Mouse (Mus musculus): ENCODE measurements around the gene Agbl5. TPM values are rescaled to one million over a fixed set of nuclear protein-coding genes. Genes with fewer than 3 reads are reported as not detected.

Gene Agbl5
- polyA plus RNA-seq, 1 experiment, result 36.7 TPM

- peaks cover 75% of the 10 kb centered on the region for H3K4me1 ChIP-seq
- no peak for TF ChIP-seq FLI1 (IDR thresholded peaks at IDR 0.05; ENCODE audit: low read length)
- no peak for TF ChIP-seq GATA1 (IDR thresholded peaks at IDR 0.05; ENCODE audit: borderline replicate concordance, low read length)
- no peak overlapping the region for H3K4me3 ChIP-seq (replicated peaks)
- no peaks in the 10 kb centered on the region for H3K27me3 ChIP-seq (replicated peaks)
- H3K9me3 ChIP-seq, result no peaks in the 10 kb centered on the region
- peaks cover 71% of the 10 kb centered on the region for H3K36me3 ChIP-seq (replicated peaks; ENCODE audit: low read length)
Observed at GRCm38 (mm10) chr5:30925217-30925616, 36.7 kb downstream of the Agbl5 start.

- TF ChIP-seq GATA1 (IDR thresholded peaks at IDR 0.05; ENCODE audit: borderline replicate concordance, low read length) (no peak), FLI1 (IDR thresholded peaks at IDR 0.05; ENCODE audit: low read length) (no peak)
- no peaks in the 10 kb centered on the region for H3K9me3 ChIP-seq
- H3K27me3 ChIP-seq (replicated peaks), result no peaks in the 10 kb centered on the region
Observed at GRCm38 (mm10) chr5:30926073-30926472, 37.6 kb downstream of the Agbl5 start.

GRCm38 (mm10) chr5:30927945-30928529 lies 39.5 kb downstream of the Agbl5 start:
- TF ChIP-seq GATA1 (IDR thresholded peaks at IDR 0.05; ENCODE audit: borderline replicate concordance, low read length) (no peak), FLI1 (IDR thresholded peaks at IDR 0.05; ENCODE audit: low read length) (no peak)
- Histone ChIP-seq H3K36me3 (replicated peaks; ENCODE audit: low read length) (peaks cover 72% of the 10 kb centered on the region), H3K9me3 (no peaks in the 10 kb centered on the region), H3K4me1 (peaks cover 56% of the 10 kb centered on the region), H3K4me3 (replicated peaks) (no peak overlapping the region), H3K27me3 (replicated peaks) (no peaks in the 10 kb centered on the region)

More at GRCm38 (mm10) chr5:30926073-30926472, 37.6 kb downstream of the Agbl5 start:
- H3K36me3 ChIP-seq (replicated peaks; ENCODE audit: low read length), result peaks cover 71% of the 10 kb centered on the region
- no peak overlapping the region for H3K4me3 ChIP-seq (replicated peaks)
- H3K4me1 ChIP-seq, result peaks cover 74% of the 10 kb centered on the region

DNA sequence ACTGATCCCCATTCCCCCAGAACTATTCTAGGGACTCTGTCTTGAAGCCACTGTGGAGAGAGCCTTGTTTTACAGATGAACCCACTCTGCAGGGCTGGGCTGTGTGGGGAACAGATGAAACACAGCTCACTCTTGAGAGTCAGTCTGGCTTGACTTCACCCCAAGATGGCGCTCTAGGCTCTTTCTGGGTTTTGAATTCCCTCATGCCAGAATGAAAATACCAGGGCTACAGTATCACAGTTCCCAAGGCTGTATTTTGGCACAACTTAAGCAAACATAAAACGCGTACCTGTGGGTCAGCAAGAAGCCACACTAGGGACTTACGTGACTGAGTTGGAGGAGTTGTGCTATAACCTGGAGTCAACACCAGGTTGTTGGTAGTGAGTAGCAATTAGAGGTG lies 41.6 kb downstream of the Agbl5 start:
- no peaks in the 10 kb centered on the region for H3K9me3 ChIP-seq
- H3K27me3 ChIP-seq (replicated peaks), result peaks cover 5% of the 10 kb centered on the region
- H3K36me3 ChIP-seq (replicated peaks; ENCODE audit: low read length), result peaks cover 55% of the 10 kb centered on the region
- TF ChIP-seq GATA1 (IDR thresholded peaks at IDR 0.05; ENCODE audit: borderline replicate concordance, low read length), result no peak
- no peak for TF ChIP-seq FLI1 (IDR thresholded peaks at IDR 0.05; ENCODE audit: low read length)
- H3K4me1 ChIP-seq, result peaks cover 36% of the 10 kb centered on the region
- H3K4me3 ChIP-seq (replicated peaks), result no peak overlapping the region

DNA sequence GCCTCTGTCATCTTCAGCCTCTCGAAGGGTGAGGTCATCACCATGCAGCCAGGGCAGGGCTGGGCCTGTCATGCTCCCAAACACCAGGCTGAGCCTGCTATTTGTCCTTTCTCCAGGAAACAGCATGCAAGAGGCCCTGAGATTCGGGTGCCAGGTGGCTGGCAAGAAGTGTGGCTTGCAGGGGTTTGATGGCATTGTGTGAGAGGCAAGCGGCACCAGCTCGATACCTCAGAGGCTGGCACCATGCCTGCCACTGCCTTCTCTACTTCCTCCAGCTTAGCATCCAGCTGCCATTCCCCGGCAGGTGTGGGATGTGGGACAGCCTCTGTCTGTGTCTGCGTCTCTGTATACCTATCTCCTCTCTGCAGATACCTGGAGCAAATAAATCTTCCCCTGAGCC lies 42.4 kb downstream of the Agbl5 start:
- no peak overlapping the region for H3K4me3 ChIP-seq (replicated peaks)
- no peak for TF ChIP-seq GATA1 (IDR thresholded peaks at IDR 0.05; ENCODE audit: borderline replicate concordance, low read length)
- TF ChIP-seq FLI1 (IDR thresholded peaks at IDR 0.05; ENCODE audit: low read length), result no peak
- peaks cover 33% of the 10 kb centered on the region for H3K4me1 ChIP-seq
- peaks cover 48% of the 10 kb centered on the region for H3K36me3 ChIP-seq (replicated peaks; ENCODE audit: low read length)
- H3K9me3 ChIP-seq, result no peaks in the 10 kb centered on the region
- H3K27me3 ChIP-seq (replicated peaks), result peaks cover 7% of the 10 kb centered on the region

DNA sequence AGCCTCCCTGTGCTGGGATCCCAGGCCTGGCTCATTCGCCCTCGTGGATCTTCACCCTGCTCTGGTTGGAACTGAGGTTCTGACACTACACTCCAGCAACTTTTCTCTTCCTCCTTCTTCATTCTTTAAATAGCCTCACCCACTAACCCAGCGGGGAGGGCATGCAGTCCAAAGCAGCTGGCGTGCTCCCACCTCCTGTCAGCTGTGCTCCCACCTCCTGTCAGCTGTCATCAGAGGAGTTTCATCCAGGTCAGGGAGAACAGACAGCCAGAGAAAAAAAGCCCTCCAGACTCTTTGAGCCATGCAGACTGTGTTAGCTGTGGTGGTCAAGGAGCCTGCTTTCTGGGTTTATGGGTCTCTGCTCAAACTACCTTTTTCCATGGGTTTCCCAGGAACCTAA lies 42.9 kb downstream of the Agbl5 start:
- Histone ChIP-seq H3K36me3 (replicated peaks; ENCODE audit: low read length) (peaks cover 42% of the 10 kb centered on the region), H3K4me1 (peaks cover 30% of the 10 kb centered on the region), H3K4me3 (replicated peaks) (no peak overlapping the region), H3K27me3 (replicated peaks) (peaks cover 7% of the 10 kb centered on the region), H3K9me3 (no peaks in the 10 kb centered on the region)
- TF ChIP-seq GATA1 (IDR thresholded peaks at IDR 0.05; ENCODE audit: borderline replicate concordance, low read length) (no peak), FLI1 (IDR thresholded peaks at IDR 0.05; ENCODE audit: low read length) (no peak)

DNA sequence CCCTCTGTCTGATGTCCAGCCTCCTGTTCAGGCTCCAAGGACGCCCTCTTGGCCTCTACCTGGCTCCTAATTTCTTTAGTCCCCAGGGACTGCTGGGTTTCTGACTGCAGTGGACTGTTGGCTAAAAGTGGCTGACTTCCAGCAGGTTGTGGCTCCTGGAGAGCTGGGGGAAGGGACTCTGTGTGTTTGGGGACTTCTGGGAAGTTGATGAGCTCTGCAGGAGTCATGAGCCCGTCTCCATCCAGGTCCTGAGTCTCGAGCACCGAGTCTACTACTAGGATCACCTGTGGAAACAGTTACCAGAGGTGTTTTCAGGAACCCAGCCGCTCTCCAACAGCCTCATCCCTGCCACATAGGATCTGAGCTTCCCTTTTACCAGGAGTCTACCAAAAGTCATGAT lies 45.2 kb downstream of the Agbl5 start:
- Histone ChIP-seq H3K27me3 (replicated peaks) (peaks cover 12% of the 10 kb centered on the region), H3K4me1 (peaks cover 9% of the 10 kb centered on the region; the same call in 1 of the 2 replicates), H3K9me3 (no peaks in the 10 kb centered on the region), H3K4me3 (replicated peaks) (no peak overlapping the region), H3K36me3 (replicated peaks; ENCODE audit: low read length) (peaks cover 24% of the 10 kb centered on the region)
- TF ChIP-seq FLI1 (IDR thresholded peaks at IDR 0.05; ENCODE audit: low read length) (no peak), GATA1 (IDR thresholded peaks at IDR 0.05; ENCODE audit: borderline replicate concordance, low read length) (no peak)

- Histone ChIP-seq H3K27me3 (replicated peaks) (peaks cover 12% of the 10 kb centered on the region), H3K4me1 (peaks cover 9% of the 10 kb centered on the region; the same call in 1 of the 2 replicates), H3K4me3 (replicated peaks) (no peak overlapping the region), H3K36me3 (replicated peaks; ENCODE audit: low read length) (peaks cover 16% of the 10 kb centered on the region), H3K9me3 (no peaks in the 10 kb centered on the region)
- TF ChIP-seq FLI1 (IDR thresholded peaks at IDR 0.05; ENCODE audit: low read length) (no peak), GATA1 (IDR thresholded peaks at IDR 0.05; ENCODE audit: borderline replicate concordance, low read length) (no peak)
Observed at GRCm38 (mm10) chr5:30934725-30935461, 46.4 kb downstream of the Agbl5 start.

DNA sequence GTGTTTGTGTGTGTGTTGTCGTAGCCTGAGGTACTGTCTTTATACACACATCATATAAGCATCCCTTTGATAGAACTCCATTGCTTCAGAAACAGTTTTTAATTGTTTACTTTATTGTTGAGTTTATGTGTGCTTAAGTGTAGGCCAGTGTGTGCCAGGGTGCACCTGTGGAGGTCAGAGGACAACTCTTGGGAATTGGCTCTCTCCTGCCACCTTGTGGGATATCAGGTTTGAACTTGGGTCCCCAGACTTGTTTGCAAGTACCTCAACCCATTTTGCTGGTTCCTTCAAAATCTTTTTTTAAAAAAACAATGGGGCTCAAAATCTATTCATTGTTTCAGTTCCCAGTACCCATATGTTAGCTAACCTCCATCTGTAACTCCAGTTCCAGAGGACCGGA lies 54.5 kb downstream of the Agbl5 start:
- Histone ChIP-seq H3K36me3 (replicated peaks; ENCODE audit: low read length) (no peaks in the 10 kb centered on the region), H3K4me1 (peaks cover 14% of the 10 kb centered on the region), H3K27me3 (replicated peaks) (peaks cover 40% of the 10 kb centered on the region), H3K9me3 (no peaks in the 10 kb centered on the region), H3K4me3 (replicated peaks) (no peak overlapping the region)
- TF ChIP-seq FLI1 (IDR thresholded peaks at IDR 0.05; ENCODE audit: low read length) (no peak), GATA1 (IDR thresholded peaks at IDR 0.05; ENCODE audit: borderline replicate concordance, low read length) (no peak)

GRCm38 (mm10) chr5:30944344-30944743 lies 55.9 kb downstream of the Agbl5 start:
- H3K36me3 ChIP-seq (replicated peaks; ENCODE audit: low read length), result no peaks in the 10 kb centered on the region
- H3K9me3 ChIP-seq, result no peaks in the 10 kb centered on the region
- H3K4me1 ChIP-seq, result peaks cover 22% of the 10 kb centered on the region
- TF ChIP-seq GATA1 (IDR thresholded peaks at IDR 0.05; ENCODE audit: borderline replicate concordance, low read length) (no peak), FLI1 (IDR thresholded peaks at IDR 0.05; ENCODE audit: low read length) (no peak)
- H3K27me3 ChIP-seq (replicated peaks), result peaks cover 36% of the 10 kb centered on the region
- no peak overlapping the region for H3K4me3 ChIP-seq (replicated peaks)
